14 mouse cellular contexts compared by ENCODE assay signal in the genomic region with DNA sequence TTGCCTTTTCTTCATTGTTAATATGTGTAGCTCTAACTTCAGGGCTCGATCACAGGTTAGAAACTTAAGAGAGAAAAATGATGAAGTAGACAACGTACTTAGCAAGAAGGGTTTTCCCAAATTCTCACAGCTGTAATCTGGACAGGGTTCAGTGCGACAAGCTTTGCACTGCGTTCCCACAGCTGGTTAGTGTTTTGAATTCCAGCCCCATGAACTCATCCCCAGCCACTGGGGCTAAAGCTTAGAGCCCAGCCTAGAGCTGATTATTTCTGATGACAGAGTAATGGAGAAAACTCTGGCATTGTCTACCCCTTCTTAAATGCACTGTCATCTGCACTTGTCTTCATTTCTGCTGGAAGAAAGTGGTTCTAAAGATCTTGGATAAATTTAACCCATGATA.
A peak's percentile ranks its signal among the peaks of the same experiment; 100 is the strongest.
DNase-seq lines count a peak whose midpoint lies in the region; ATAC-seq and TF ChIP-seq lines count a peak whose summit lies in the region.
"Had no signal": no experiment of that assay in that cellular context is flagged by ENCODE, and none has a peak within 500 bp of the region (broad histone marks: within the 10 kb centered on the region; RNA-seq: fewer than 3 reads in every experiment).

No protein-coding gene starts in this region.

- H3K9ac ChIP-seq in midbrain, postnatal 0 days (replicated peaks; ENCODE audit: low read length, poor library complexity, severe bottlenecking) = no peak overlapping the region
- H3K9ac ChIP-seq: hindbrain, embryonic 13.5 days; liver, embryonic 14.5 days had no signal

- TF ChIP-seq CTCF in midbrain, postnatal 0 days (IDR thresholded peaks at IDR 0.05) = no peak

- H3K36me3 ChIP-seq in midbrain, postnatal 0 days (ENCODE audit: insufficient read depth, low read length) = no peaks in the 10 kb centered on the region
- H3K36me3 ChIP-seq: G1E; hindbrain, embryonic 13.5 days had no signal

- no peaks in the 10 kb centered on the region for H3K9me3 ChIP-seq in midbrain, postnatal 0 days (ENCODE audit: low read length)
- H3K9me3 ChIP-seq: hindbrain, embryonic 13.5 days had no signal

- no peak overlapping the region for H3K27ac ChIP-seq in midbrain, postnatal 0 days (ENCODE audit: low read depth, low read length)
- H3K27ac ChIP-seq: hindbrain, embryonic 13.5 days; liver, embryonic 14.5 days; stomach, postnatal 0 days had no signal

- no peak overlapping the region for H3K4me3 ChIP-seq in midbrain, postnatal 0 days (ENCODE audit: low read depth, low read length)
- H3K4me3 ChIP-seq: hindbrain, embryonic 13.5 days had no signal

- H3K27me3 ChIP-seq in midbrain, postnatal 0 days (ENCODE audit: insufficient read depth, low read length) = no peaks in the 10 kb centered on the region
- H3K27me3 ChIP-seq: hindbrain, embryonic 13.5 days had no signal

- peak; percentile 57 for DNase-seq in gastrocnemius, adult 18-20 months (ENCODE audit: low spot score)
- no peak for DNase-seq in gastrocnemius, postnatal 10 days
- DNase-seq in 3T3-L1 (ENCODE audit: low read depth, low spot score) = peak; percentile 82
- DNase-seq in gastrocnemius, adult 8-10 months (ENCODE audit: low spot score in 2 of 2) = peak; percentile 12 to 14
- peak; percentile 57 to 58 for DNase-seq in heart, postnatal 10 days
- no peak for DNase-seq in midbrain, postnatal 0 days (ENCODE audit: low spot score)
- no peak for DNase-seq in layer of hippocampus, postnatal 36 days
- DNase-seq: adrenal gland, adult 2 months; cerebellum, postnatal 25 days had no signal

- no peaks in the 10 kb centered on the region for H3K4me1 ChIP-seq in midbrain, postnatal 0 days (ENCODE audit: insufficient read depth, low read length)
- H3K4me1 ChIP-seq: hindbrain, embryonic 13.5 days had no signal

- H3K4me2 ChIP-seq in midbrain, postnatal 0 days (ENCODE audit: low read depth, low read length, poor library complexity, severe bottlenecking) = no peak overlapping the region
- H3K4me2 ChIP-seq: hindbrain, embryonic 13.5 days had no signal

- no peak for ATAC-seq in midbrain, postnatal 0 days (ENCODE audit: low FRiP score)
- no peak for ATAC-seq in erythroblast, adult 5-6 weeks (replicated peaks; ENCODE audit: low FRiP score, poor library complexity, severe bottlenecking)

- WGBS in midbrain, postnatal 0 days = 76% methylated on average over 4 of the region's 4 CpGs

- intact Hi-C loops in heart, postnatal 10 days (cut with DNase I) = no loop called here

Comparison
In these comparisons a context has a peak if more than half of its experiments do, and no peak if none do; other contexts are left out.
1. DNase-seq: peak in gastrocnemius, adult 18-20 months (single experiment), 3T3-L1 (single experiment), gastrocnemius, adult 8-10 months (2 of 2) and heart, postnatal 10 days (2 of 2); none in gastrocnemius, postnatal 10 days (single experiment), midbrain, postnatal 0 days (single experiment) and layer of hippocampus, postnatal 36 days (0 of 2).